Mouse (Mus musculus) Patski (cell line): ENCODE data around the gene Rap2a. TPM values are rescaled to one million over a fixed set of nuclear protein-coding genes. Genes with fewer than 3 reads are reported as not detected.

Experiments
- ATAC-seq: fragments of 100-300 bp; one replicate; pipeline ENCODE4 v1.8.0; 2021
- CTCF ChIA-PET: fragments of 350-600 bp; sonication (Branson Sonifier 250); formaldehyde crosslinking; loops from one replicate; lab custom pipeline; 2022; ENCODE audit warnings: inconsistent platforms; lab: Charles Lee
- POLR2A ChIA-PET: fragments of 350-600 bp; sonication (Branson Sonifier 250); formaldehyde crosslinking; loops from one replicate; lab custom pipeline; 2022; ENCODE audit warnings: antibody characterized with exemption, inconsistent platforms; lab: Charles Lee
- DNase-seq: peaks from one replicate; pipeline ENCODE4 v3.0.0-alpha.2; 2011; ENCODE audit warnings: low read depth, low spot score
- H3K27me3 ChIP-seq: fragments of 371-371 bp; one replicate; pipeline ENCODE4 v1.5.1; 2021
- CTCF ChIP-seq: fragments of 100-300 bp; IDR thresholded peaks from one replicate; pipeline ENCODE4 v1.5.1; 2021
- in situ Hi-C: fragments of 300-500 bp; cut with MboI; formaldehyde crosslinking; loops from 3 replicates; pipeline ENCODE4 v1.11.1; 2018; ENCODE audit warnings: low pct_unique_long_range_greater_than_20kb, mixed read lengths
- polyA plus RNA-seq: library from polyadenylated mRNA; unstranded; gene quantifications from one replicate; pipeline ENCODE4 v1.2.3, GENCODE M21; 2021

The Rap2a gene
- polyA plus RNA-seq, 1 experiment from 2014 or later: 9.5 TPM

GRCm38 (mm10) chr14:120499096-120499495 lies 20.9 kb downstream of the Rap2a start:
- ChIA-PET CTCF (no interaction called here), POLR2A (no interaction called here)
- no peaks in the 10 kb centered on the region for H3K27me3 ChIP-seq
- TF ChIP-seq CTCF: no peak
- ATAC-seq: no peak
- DNase-seq: no peak
- in situ Hi-C loops: loop anchor here (25.0 kb wide), 1 partner anchor 1613 kb away; the partner anchor contains the start of gene Tm9sf2

- H3K27me3 ChIP-seq: no peaks in the 10 kb centered on the region
- DNase-seq: no peak
- CTCF ChIA-PET: no interaction called here
- no peak for TF ChIP-seq CTCF
- ATAC-seq: no peak
- in situ Hi-C loops: loop anchor here (25.0 kb wide), 1 partner anchor 1613 kb away; the partner anchor contains the start of gene Tm9sf2
- POLR2A ChIA-PET: no interaction called here
Measured at GRCm38 (mm10) chr14:120499601-120500000, 21.4 kb downstream of the Rap2a start.

DNA sequence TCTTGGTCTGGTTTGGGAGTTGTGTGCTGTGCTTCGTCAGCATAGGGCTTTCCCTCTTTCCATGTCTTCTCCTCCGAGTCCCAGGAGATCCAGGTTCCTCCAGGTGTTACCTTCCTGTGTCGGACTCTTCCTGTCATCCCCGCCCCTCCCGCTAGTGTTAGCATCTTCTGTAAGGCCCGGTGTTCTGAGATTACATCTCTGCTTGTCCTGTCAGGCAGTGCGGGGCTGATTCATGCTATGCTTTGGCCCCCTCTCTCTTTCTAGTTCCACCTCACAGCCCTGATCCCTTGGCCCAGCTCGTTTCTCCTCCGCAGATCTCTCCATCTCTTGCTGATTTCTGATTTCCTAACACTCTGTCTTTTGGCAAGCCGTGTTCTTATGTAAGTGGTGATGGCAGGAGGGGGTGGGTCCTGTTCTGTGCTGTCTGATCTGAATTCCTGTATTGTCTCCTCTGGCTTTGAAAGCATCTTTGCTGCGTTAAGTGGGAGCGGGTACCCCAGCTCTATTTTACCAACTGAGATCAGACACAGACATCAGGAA lies 21.8 kb downstream of the Rap2a start:
- no peak for TF ChIP-seq CTCF
- ChIA-PET CTCF (no interaction called here), POLR2A (no interaction called here)
- no peak for ATAC-seq
- H3K27me3 ChIP-seq: no peaks in the 10 kb centered on the region
- in situ Hi-C loops: no loop called here
- DNase-seq: no peak

DNA sequence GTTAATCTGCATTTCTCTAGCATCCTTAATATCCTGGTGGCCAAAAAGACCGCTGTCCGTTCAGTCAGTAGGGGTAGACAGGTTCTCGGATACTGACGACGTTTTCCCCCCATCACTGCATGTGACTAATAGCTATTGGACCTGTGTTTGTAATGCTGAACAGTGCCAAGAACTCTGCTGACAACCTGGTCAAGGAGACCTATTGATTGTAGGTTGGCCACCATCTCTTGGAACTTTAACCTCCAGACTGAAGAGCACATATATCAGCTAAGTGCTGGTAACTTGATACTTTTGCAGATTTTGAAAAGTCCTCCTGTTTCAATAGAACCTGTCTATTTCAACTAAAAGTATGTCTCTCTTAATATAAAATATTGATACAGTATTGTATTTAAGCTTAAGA lies 22.5 kb downstream of the Rap2a start:
- ChIA-PET CTCF (no interaction called here), POLR2A (no interaction called here)
- no peak for DNase-seq
- no peak for TF ChIP-seq CTCF
- no peaks in the 10 kb centered on the region for H3K27me3 ChIP-seq
- no peak for ATAC-seq
- in situ Hi-C loops: no loop called here

DNA sequence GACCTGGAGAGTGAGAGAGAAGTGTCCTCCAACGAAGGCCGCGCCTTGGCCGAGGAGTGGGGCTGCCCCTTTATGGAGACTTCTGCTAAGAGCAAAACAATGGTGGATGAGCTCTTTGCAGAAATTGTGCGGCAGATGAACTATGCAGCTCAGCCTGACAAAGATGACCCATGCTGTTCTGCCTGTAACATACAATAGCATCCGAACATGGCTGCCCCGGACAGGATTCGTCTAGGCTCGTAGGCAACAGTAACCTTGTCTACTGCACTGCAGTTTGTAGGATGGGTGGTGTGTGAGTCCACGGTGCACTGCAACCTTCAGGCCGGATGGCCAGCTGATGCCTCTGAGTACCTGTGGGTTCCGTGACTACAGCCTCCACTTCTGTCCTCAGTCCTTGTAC lies 25.4 kb downstream of the Rap2a start:
- no peak for TF ChIP-seq CTCF
- DNase-seq: no peak
- H3K27me3 ChIP-seq: no peaks in the 10 kb centered on the region
- CTCF ChIA-PET: interaction anchor here (1.3 kb wide), 1 partner anchor 12 kb away, joined by 3 read pairs; no protein-coding TSS in a partner anchor
- no peak for ATAC-seq
- in situ Hi-C loops: no loop called here
- POLR2A ChIA-PET: no interaction called here

GRCm38 (mm10) chr14:120504423-120504822 lies 26.2 kb downstream of the Rap2a start:
- no peak for TF ChIP-seq CTCF
- no peaks in the 10 kb centered on the region for H3K27me3 ChIP-seq
- ChIA-PET CTCF (interaction anchor here (1.3 kb wide), 1 partner anchor 11 kb away, joined by 3 read pairs; no protein-coding TSS in a partner anchor), POLR2A (no interaction called here)
- no peak for ATAC-seq
- in situ Hi-C loops: no loop called here
- DNase-seq: no peak

GRCm38 (mm10) chr14:120504928-120505461 lies 26.8 kb downstream of the Rap2a start:
- H3K27me3 ChIP-seq: no peaks in the 10 kb centered on the region
- ChIA-PET CTCF (no interaction called here), POLR2A (no interaction called here)
- ATAC-seq (no peak), DNase-seq (no peak)
- in situ Hi-C loops: no loop called here
- no peak for TF ChIP-seq CTCF

DNA sequence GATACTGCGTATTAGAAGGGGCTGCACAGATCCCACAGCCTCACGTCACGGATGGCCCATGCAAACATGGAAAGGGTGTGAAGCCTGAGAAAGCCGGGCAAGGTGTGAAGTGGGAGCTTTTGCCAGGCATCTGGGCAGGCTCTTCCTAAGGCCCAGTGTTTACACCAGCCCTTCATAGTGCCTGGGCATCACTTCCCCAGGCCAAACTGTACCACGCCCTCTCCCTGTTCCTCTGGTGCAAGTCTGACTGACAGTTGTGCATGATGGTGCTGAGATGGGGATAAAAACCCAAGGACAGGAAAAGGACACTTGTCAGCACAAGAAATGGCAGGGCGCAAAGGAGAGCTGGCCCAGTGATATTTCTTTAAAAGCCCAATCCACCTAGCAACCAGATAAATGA lies 27.7 kb downstream of the Rap2a start:
- TF ChIP-seq CTCF: no peak
- in situ Hi-C loops: no loop called here
- ATAC-seq (no peak), DNase-seq (no peak)
- CTCF ChIA-PET: no interaction called here
- POLR2A ChIA-PET: no interaction called here
- no peaks in the 10 kb centered on the region for H3K27me3 ChIP-seq

DNA sequence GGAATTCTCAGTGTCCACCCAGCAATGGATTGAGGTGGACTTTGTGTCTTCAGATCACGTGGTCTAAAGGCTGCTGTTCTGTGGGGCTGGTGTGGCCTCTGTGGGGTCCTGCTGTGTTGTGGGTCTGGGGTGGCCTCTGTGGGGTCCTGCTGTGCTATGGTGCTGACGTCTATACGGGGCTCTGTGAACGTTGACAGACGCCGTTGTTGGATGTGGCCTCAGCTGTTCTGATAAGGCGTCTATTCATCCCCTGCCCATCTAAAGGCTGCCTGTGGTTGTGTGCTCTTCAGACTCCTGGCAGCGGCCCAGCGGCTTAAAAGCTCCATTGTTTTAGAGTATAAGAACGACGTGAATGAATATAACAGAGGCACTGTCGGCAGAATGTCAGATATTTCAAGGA lies 29.3 kb downstream of the Rap2a start:
- H3K27me3 ChIP-seq: no peaks in the 10 kb centered on the region
- ATAC-seq: no peak
- no peak for TF ChIP-seq CTCF
- POLR2A ChIA-PET: no interaction called here
- DNase-seq: no peak
- in situ Hi-C loops: no loop called here
- CTCF ChIA-PET: no interaction called here

DNA sequence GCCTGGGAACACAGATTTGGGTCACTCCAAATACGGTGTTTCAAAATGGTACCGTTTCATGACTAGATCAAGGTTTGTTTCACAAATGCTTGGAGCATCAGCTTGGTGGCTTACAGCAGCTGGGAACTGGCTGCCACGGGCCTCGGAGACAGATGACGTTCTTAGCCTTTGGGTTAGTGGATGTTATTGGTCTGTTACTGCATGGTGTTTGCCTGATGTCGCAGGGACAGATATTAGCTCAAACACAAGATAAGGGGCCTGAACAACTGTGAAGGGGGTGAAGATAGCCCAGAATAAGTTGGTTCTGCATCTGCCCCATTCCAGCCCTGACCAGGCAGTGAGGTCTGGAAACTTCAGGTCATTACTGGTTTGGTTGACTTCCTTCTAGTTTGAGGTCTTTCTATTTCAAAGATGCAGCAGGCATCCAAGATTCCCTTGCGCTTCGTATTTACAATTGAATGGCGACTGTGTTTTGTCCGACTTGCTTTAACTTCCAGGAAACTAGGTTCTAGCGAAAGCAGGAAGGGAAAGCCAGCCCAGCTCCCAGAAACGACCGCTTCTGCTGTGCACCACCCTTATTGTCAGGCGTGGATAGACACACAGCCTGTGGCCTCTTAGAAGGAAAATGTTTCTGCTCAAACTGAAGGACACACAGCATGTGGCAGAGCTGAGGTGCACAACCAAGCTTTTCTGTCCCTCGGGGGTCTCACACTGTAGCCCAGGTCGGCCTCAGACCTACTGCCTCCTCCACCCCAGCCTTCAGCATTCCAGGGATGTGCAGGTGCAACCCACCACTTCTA lies 30.5 kb downstream of the Rap2a start:
- ChIA-PET POLR2A (no interaction called here), CTCF (no interaction called here)
- H3K27me3 ChIP-seq: no peaks in the 10 kb centered on the region
- TF ChIP-seq CTCF: no peak
- in situ Hi-C loops: no loop called here
- ATAC-seq: no peak
- DNase-seq: no peak

- ChIA-PET POLR2A (no interaction called here), CTCF (no interaction called here)
- TF ChIP-seq CTCF: no peak
- H3K27me3 ChIP-seq: no peaks in the 10 kb centered on the region
- in situ Hi-C loops: no loop called here
- DNase-seq (no peak), ATAC-seq (no peak)
Measured at GRCm38 (mm10) chr14:120509366-120509640, 31.1 kb downstream of the Rap2a start.
